Mouse (Mus musculus) cerebellum, adult 8-10 months (tissue): ENCODE data around the gene Pum1.

Source experiments
- DNase-seq: peaks from one replicate; pipeline ENCODE4 v3.0.0; 2022

Pum1 gene

DNA sequence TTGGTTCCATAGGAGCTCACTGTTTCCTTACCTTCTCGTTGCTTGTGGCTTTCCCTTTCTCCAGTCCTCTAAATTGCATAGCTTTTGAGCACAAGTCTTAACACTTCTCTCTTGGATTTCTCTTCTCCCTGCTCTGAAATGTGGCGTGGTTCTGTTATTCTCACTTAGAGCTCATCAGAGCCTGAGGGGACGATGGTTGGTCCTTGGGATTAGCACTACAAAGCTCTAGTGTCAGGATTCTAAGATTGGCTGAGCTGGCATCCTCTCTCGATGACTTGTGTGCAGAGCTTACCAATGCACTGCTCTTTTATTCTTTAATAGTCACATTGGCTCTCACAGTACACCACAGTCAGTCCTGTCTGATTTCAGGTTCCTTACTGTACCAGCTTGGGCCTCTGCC is 80.9 kb downstream of the Pum1 start:
- no peak for DNase-seq

DNA sequence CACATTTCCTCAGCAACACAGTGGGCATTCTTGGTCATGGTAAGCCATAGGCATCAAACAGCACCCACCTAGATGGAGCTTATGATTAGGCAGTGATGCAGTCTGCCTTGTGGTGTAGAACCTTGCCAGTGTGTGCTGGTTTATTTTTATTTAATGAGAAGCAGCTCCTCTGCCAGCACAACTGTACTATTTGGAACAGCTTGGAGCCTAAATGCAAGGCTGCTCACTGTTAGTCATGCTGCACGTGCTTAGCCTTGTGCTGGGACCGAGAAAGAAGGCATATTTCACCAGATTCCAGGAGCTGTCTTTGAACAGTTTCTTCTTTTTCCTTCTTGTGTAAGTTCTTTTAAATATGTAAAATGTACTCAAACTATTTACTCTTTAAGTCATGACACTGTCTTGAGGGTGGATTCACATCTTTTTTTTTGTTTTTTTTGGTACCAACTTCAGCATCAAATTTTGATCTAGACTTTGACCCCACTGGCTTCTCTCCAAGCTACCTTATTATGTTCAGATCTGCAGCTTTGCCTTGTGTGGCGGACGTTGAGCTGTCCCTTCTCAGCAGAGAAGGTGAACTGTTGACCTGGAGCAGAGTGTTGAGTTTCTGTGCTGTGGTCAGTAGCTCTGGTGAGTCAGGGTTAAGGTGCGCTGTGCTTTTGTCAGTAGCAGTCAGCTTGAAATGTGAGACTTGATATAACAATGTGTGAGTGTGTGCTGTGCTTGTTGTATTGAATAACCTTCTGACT is 82.6 kb downstream of the Pum1 start:
- DNase-seq, result no peak

DNA sequence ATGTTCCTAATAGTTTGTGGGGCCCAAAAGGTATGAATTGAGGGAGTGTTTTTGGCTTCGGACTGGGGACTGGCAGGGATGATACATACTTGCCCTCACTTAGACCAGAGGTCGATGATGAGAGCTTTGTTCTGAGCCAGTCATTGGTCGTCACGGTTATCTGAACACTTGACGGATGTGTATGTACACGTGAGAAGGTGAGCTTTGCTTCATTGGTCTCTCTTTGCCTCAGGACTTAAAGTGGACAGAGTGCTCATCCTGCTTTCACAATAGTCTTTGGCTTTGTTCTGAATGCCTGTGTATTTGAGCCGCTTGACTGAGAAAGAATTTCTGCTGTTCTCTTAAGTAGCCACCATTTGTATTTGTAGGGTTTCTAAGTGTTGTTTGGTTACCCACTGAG is 86.4 kb downstream of the Pum1 start:
- DNase-seq, result no peak

- no peak for DNase-seq
Measured at GRCm38 (mm10) chr4:130751966-130752365, 88.8 kb downstream of the Pum1 start.

GRCm38 (mm10) chr4:130752591-130752990 is 89.5 kb downstream of the Pum1 start:
- DNase-seq, result no peak

DNA sequence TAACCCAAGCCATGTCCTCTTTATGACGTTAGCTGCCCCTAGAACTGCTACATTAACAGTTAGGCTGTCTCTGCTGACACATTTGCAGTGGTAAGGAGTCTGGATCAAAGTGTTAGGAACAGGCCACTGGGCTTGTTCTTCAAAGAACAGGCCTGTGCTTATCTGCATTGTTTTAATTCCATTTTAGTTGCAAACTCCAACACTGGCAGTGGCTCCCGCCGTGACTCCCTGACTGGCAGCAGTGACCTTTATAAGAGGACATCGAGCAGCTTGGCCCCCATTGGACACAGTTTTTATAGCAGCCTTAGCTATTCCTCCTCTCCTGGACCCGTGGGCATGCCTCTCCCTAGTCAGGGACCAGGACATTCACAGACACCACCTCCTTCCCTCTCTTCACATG is 90.6 kb downstream of the Pum1 start:
- DNase-seq, result no peak

- no peak for DNase-seq
Measured at GRCm38 (mm10) chr4:130754776-130755175, 91.7 kb downstream of the Pum1 start.

GRCm38 (mm10) chr4:130759875-130760274 is 96.8 kb downstream of the Pum1 start:
- no peak for DNase-seq

DNA sequence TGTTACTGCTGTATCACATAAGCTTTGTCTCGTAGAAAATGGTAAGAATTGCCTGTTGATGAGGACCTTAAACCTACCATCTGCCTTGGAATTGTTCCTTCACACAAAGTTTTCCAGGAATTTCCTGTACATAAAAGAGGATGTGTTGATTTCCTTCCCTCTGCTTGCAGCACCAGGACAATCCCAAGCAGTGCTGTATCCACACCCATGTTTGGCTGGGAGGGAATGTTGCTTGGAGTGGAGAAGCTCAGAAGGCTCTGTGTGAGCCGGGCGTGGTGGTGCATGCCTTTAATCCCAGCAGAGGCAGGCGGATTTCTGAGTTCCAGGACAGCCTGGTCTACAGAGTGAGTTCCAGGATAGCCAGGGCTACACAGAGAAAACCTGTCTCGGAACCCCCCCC is 98.7 kb downstream of the Pum1 start:
- DNase-seq, result no peak

GRCm38 (mm10) chr4:130765399-130766160 is 102.5 kb downstream of the Pum1 start:
- no peak for DNase-seq

- no peak for DNase-seq
Measured at GRCm38 (mm10) chr4:130766387-130766786, 103.3 kb downstream of the Pum1 start.

DNA sequence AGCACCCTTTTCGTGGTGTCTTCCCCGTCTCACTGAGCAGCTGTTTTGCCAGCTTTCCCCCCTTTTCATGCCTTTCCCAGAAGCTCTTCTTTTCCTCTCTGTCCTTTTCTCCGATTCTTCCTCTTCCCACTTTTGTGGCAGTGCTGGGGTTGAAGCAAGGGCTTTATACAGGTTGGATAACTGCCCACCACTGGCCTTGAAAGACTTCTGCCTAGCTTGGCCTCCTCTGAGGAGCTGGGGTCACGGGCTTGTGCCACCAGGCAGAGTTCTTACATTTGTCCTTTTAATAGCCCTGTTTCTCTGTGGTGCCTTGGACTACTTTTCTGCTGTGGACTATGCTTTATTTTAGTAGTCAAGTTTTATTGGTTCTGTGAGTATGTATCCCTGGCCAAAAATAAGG is 103.8 kb downstream of the Pum1 start:
- DNase-seq, result no peak

DNA sequence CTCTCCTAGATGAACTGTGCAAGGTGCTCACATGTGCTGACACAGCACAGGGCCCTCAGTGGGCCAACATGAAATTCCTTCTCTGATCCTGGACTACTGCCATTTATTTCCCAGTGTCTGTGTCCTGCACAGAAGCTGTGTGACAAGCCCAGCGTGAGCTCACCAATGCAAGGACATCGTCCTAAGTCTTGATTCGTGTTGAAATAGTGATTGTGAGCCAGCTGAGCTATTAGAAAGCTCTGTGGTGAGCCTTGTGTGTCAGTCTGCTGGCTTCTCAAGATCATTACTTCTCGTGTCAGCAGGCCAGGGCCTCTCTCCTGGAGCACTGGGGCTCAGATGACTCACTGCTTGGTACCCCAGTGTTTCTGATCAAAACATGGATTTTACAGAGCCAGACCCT is 110.8 kb downstream of the Pum1 start:
- DNase-seq, result no peak

GRCm38 (mm10) chr4:130774822-130775221 is 111.7 kb downstream of the Pum1 start:
- DNase-seq, result no peak

GRCm38 (mm10) chr4:130777647-130778046 is 114.5 kb downstream of the Pum1 start:
- DNase-seq, result no peak

- DNase-seq, result no peak
Measured at GRCm38 (mm10) chr4:130779037-130779436, 115.9 kb downstream of the Pum1 start.

- DNase-seq, result no peak
Measured at GRCm38 (mm10) chr4:130782492-130782891, 119.4 kb downstream of the Pum1 start.

DNA sequence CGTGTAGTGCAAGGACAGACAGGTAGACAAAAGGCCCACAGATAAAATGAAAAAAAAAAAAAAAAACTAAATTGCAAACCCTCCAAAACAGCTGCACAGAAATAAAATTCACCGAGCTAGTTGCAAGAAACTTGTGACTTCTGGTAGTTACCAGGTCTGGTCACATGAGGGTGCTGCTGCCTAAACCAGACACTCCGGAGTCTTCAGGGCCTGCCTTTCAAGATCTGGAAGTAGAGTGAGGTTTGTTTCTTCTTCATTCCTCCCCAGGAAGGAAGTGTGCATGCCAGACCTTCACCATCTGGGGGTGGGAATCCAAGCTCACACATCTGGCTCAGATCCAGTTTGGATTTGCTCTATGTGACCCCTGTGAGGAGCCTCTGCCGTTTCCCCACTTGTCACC is 121.6 kb downstream of the Pum1 start:
- peak; percentile 56 for DNase-seq

DNA sequence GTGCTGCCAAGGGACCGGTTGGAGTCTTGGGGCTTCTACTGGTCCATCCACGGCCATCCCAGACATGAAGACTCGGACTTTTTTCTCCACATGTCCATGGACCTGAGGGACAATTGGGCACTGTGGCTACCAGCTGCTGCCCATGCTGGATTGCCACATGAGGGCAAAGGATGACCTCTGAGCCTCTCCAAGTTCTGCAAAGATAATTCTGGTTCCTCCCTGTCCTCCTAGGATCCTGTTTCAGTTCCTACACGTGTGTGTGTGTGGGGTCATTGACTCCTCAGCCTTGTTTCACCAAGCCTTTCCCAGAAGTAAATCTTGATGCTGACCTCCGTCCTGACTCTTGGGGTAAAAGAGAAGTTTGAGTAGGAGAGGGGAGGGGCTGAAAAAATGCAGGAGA is 124.4 kb downstream of the Pum1 start:
- no peak for DNase-seq

GRCm38 (mm10) chr4:130790180-130790579 is 127.1 kb downstream of the Pum1 start:
- DNase-seq, result peak; percentile 89

DNA sequence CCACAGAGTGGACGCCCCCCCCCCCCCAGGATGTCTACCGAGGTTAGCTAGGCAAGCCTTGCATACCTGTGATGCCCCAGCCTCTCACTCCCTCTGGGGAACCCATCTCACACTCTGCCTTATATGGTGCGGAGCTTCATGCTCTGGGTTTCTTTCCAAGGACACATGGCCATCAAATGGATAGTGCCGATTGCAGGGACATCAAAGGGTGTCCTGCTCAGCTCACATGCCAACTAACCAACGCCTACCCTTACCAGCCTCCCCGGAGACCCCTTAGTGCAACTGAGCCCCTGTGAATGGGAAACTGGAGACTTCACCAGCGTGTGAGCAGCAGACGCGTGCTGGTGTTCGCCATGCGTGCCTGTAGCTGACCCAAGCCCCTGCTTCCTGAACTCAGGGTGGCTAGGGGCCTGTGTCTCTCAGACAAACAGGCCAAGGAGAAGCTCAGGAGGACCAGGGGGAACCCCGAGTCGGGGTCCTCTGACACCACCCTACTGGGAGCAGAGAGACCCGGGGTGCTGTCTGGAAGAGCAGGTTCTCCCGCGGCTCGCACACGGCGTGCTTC is 128.8 kb downstream of the Pum1 start:
- DNase-seq, result no peak

DNA sequence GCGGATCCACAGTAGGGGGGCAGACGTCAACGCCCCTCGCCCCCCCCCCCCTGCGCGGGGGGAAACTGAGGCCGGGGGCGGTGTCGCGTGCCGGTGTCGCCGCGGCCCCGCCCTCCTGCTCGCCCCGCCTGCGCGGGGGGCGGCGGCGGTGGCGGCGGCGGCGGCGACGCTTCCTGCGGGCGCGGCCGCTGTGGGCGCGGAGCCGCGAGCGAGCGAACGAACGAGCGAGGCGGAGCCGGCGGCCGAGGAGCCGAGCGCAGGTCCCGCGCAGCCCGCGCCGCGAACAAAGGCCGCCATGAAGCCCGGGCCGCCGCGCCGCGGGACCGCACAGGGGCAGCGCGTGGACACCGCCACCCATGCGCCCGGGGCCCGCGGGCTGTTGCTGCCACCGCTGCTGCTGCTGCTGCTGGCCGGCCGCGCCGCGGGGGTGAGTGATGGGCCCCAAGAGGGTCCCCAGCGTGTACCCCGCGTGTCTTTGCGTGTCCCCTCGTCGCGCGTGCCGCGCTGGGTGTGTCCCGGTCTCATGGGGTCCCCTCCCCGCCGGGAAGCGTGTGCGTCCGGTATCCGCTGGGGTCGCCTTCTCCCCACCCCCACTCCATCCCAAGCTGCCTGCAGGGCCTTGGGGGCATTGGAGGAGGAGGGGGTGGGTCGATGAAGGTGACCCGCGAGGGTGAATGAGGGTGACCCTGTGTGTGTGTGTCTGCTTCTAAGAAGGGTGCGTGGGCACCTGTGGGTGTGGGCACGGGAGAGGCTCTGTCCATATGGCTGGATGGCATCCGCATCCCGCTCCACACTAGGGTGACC is 129.5 kb downstream of the Pum1 start, which contains the start of gene Sdc3:
Gene Sdc3 (plus strand): TSS at position 162 of the 804 bp plus-strand sequence.
- DNase-seq, result no peak

GRCm38 (mm10) chr4:130793180-130793501 is 130.0 kb downstream of the Pum1 start:
- no peak for DNase-seq
